Mouse (Mus musculus): ENCODE measurements around the gene Pola1.

- TF ChIP-seq CTCF (IDR thresholded peaks at IDR 0.05; ENCODE audit: low read depth) (no peak), EP300 (IDR thresholded peaks at IDR 0.05; ENCODE audit: low read depth) (no peak)
Measured at GRCm38 (mm10) chrX:93594283-93594682, 37.7 kb downstream of the Pola1 start.

Measured in liver, postnatal 0 days (tissue).